Mouse (Mus musculus) natural killer cell, adult 2 months (primary cell): ENCODE measurements at regions not wholly inside any gene's neighbourhood (a gene's known extent, or its start where the extent isn't known, plus 50 kb on each side); places are given as distances from the start of the nearest gene placed in this dataset.

Experiments
- DNase-seq, 2 experiments: peaks; one replicate each; pipeline ENCODE4 v3.0.0; 2022; ENCODE audit warnings: low spot score in 2 of 2

DNA sequence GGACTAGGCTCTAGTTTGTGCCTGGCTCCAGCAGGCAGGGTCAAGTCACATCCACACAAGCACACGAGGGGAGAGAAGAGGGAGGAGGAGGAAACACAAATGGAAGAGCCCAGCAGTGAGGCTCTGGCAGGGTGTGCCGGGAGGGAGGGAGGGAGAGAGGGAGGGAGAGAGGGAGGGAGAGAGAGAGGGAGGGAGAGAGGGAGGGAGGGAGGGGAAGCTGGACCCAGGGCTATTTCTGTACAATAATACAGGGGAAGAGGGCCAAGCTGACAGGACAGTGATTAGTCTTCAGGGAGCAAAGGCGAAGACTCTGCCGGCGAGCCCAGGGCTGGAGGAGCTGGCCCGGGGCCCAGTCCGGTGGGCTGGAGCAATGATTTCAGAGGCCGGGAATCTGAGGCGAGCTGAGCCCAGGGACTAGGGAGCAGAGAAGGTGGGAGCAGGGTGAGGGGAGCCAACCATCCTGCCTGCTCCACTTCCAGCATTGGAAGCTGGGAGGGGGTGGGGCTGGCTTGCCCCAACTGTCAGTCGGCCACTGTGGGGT, 155.6 kb downstream of the Efnb1 start:
- no peak for DNase-seq

DNA sequence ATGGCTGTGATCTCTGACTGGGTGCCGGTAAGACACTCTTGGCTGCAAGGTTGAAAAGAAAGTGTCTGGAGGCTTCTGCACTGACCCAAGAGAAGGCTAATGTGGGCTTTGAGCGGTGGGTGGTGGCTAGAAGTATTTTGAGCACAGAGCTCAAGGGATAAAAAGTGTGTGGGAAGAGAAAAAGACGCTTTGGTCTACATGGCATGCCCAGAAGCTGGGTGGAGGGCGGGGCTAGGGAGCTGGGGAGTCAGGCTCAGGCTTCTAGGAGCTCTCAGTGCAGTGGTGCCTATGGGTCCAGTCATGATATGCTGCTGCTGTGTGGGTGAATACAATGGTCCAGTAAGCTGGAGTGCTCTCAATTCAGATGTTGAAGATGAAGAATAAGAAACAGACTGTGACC, 152.1 kb downstream of the Efnb1 start:
- no peak for DNase-seq

DNA sequence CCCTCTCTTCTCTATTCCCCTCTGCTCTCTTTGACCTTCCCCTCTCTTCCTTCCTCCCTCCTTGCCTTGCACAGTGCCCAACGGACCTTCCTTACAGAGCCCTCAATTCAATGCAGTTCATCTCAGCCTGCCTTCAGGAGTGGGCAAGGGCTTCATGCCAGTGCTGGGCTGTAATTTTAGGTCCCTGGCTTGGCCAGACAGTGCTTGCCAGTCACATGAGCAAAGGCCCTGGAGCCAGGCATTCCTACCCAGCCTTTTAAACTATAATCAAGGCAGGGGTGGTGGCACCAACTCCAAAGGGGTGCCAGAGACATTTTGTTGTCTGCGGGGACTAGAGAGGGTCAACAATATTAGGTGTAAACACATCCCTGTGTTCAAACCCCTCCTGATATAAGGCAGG, 150.9 kb downstream of the Efnb1 start:
- DNase-seq: no peak

DNA sequence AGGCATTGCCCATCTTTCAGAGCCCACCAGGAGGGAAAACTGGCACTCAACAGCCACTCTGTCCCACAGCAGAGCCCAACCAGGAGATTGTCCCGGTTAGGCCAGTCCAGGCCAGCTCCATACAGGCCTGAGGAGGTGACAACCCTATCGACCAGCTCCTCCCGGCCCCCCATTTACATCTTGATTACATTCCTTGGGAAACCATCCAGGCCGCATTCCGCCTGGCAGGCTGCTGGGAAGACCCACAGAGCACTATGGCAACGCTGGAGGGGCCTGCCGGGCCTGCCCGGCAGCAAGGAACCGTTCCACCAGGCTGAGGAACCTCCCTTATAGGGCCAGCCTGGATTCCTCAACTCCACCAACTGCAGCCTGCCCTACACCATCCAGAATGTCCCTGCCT, 149.7 kb downstream of the Efnb1 start:
- DNase-seq: no peak

DNA sequence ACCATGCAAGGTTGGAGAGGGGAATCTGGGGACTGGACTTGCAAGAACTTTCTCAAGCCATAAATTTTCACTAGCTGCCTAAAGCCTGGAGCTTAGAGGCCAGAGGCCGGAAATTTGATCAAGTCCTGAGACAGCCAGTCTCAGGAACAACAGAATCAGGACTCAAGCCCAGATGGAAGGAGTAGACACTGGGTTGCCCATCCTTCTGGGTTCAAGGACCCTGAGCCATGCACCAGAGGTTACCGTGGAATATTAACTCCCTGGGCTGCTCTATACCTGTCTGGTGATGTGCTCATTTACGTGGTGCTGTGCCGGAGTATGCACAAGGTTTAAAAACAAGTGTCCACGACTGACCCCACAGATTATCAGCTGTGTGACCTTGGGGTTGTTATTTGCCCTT, 145.1 kb downstream of the Efnb1 start:
- DNase-seq: no peak

DNA sequence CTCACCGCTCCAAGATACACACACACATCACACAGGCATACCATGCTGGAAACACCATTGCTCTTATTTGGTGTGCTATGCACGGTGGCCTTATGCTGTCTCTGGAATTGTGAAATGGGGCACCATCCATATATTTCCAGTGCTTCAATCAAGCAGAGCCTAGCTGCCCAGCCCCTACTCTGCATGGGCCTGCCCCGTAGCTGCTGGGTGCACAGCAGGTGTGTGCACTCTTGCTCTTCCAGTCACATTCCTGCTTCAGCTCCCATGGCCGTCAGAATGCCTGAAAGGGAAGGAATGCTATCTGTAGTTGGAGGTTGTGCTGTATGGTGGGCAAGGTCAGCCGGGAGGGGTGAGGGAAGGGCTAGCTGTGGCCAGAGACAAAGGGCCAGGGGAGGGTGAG, 144.6 kb downstream of the Efnb1 start:
- no peak for DNase-seq

DNA sequence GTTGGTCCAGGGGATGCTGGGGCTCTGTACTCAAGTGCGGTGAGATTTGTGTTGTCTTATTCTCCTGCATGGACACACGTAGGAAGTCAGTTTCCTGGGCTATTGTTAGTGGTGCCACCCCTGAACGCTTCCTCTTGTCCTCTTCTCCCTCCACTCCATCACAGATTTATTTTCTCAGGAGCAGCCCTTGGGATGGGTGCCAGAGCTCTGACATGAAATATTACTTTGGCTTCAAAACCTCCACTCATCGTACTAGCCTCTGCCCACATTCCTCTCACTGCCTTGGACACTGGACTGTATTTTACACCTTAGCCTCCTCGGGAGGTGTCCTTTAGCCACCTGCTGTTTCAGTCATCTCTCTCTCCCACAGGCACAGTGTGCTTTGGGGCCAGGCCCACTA, 139.6 kb downstream of the Efnb1 start:
- DNase-seq: no peak

DNA sequence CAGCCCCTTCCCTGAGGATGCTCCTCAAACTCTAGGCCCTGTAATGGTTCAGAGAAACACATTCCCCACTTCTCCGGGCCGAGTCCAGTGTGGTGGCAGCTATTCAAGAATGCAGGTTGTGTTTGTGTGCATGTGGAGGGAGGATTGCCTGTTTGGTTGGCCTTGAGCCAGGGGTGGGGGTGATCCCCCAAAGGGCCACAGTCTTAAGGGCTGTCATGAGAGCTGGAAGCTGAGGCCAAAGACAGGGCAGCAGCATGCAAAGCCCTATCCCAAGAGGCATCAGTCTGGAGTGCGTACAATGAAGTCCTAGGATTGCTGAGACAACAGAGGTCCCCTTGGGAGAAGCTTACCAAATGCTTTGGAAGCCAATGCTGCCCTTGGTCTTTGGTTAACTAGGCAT, 136.0 kb downstream of the Efnb1 start:
- no peak for DNase-seq

DNA sequence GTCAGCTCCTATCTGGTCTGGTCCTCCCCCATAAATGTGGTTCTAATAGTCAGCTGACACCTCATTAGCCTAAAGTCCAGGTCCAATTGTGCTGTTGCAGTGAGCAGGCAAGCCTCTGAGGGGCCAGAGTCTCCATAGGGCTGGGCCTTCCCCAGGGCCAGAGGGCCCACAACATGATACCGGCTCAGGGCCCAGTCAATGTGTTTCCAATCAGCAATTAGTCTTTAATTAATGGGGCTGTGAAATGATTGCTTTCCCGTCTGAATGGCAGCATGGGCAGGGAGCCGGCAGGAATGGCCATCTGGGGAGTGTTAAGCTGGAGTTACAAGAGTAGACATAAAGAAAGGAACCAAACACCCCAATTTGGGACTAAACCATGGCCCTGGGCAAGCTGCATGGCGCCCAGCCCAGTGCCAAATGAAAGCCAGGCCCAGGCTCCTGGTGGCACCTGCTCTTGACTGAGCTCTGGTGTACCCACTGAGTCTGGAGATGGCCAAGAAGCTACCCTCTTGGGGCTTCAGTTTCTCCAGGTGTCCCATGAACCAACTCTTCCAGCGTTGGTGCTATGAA, 113.2 kb downstream of the Efnb1 start:
- no peak for DNase-seq

DNA sequence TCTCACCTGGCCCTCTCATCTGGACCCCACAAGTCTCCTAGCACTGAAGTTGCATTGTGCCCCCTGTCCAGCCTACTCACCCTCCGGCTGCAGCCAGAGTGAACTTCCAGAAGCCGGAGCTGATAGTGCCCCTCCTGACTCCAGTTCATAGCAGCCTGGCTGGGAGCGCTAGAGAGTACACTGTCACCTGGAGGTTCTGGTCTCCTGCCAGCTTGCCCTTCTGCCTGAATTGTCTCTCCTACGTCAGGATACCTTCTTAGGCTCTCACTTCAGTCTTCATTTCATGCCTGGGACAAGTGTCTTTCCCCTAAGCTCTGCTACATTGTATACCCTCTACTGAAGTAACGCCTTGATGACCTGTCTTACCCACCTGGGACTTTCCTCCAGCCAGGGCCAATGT, 112.3 kb downstream of the Efnb1 start:
- no peak for DNase-seq

DNA sequence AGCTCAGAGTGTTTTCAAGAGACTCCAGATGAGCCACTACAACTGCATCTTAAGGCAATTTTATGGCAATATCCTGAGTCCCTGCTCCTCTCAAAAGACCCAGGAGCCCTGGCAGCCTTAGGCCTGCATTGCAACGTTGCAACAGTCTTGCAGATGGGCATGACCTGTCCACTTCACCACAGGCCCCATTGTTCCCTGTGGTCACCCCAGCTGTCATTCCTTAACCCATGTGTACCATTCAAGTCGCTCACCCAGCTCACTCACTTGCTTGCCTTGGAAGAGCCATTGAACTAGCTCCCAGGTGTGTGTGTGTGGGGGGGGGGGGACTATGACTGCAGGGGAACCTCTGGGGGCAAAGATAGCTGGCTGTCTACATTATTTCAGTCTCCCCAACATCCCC, 110.8 kb downstream of the Efnb1 start:
- no peak for DNase-seq

DNA sequence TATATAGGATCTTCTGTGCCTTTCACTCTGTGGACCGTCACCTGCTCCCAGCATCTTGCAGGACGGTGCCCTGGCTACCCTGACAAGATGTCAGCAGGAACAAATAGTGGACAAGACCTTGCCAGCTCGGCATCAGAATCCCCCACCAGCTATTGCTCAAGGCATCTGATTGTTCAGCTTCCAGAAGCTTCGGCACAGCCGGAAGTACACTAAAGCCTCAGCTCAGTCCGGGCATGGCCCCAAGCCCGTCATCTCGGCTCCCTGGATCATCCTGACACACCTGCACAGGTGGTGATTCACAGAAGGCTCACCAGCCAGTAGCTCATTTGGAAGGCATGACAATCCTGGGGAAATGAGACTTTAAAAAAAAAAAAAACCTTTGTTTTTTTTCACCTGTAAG, 110.1 kb downstream of the Efnb1 start:
- no peak for DNase-seq

DNA sequence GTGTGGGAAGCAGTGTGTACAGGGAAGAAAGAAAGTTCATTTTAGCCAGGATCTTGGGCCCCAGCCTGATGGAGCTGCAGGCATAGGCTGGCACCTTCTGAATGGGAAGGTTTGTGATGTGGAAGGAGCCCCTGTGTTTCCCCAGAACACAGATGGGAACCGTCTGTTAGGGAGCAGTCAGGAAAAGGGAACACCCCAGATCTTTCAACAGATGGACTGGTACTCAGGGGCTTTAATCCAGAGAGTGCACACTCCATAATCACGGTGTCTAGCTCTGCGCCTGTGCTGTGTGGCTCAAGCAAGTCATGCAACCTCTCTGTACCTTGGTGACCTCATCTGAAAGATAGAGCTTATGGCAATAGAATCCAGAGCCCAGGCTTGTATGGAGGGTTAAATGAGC, 109.6 kb downstream of the Efnb1 start:
- no peak for DNase-seq

DNA sequence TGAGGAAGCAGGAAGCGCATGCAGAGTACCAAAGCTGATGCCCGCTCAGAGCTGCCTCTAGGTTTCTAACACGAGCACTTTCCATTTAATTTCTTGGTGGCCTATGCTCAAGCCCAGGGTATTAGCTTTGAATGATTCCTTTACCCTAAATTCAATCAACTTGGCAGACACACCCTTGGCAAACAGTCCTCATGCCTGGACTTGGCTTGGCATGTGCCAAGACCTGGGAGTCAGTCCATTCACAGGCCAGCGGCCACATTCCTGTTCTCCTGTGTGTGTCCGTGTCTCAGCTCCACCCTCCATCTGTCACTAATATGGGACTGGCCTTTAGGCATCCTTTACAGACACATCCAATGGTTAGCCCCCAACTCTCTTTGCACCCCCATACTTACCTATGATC, 107.3 kb downstream of the Efnb1 start:
- DNase-seq: no peak

DNA sequence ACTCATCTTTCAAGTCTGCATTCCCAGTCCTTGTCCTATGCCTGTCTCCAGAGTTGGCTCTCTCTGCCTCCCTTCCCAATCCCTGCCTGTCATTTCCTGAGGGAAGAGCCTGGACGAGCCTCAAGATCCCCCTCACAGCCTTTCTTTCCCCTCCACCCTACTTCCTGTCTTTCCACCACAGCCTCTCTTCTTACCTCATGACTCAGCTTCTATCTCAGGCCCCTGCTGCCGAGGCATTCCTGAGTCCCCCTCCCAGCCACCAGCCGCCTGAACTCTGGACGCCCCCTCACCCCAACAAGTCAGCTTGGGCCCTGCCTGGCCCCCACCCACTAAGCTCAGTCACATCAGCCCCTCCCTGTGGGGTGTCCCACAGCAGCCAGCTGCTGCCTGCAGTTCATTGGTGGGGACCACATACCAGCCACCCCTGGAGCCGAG, 105.8 kb downstream of the Efnb1 start:
- no peak for DNase-seq

DNA sequence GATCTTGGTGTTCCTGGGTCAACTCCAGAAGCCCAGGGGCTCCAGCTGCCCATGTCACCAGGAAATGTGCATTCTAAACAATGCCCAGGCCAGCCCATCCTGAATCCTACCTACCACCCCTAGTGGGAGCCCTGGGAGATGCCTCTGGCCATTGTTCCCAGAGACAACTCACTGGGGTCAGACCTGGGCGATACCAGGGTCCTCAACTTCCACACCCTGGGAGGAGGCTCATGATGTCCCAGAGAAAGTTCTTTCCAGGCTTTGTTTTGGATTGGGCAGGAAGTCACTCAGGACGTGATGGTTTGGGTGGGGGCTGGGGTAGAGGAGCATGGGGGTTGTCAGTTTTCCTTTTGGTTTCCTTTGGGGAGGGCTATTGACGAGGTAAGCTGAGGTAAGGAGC, 97.1 kb downstream of the Efnb1 start:
- DNase-seq: no peak

DNA sequence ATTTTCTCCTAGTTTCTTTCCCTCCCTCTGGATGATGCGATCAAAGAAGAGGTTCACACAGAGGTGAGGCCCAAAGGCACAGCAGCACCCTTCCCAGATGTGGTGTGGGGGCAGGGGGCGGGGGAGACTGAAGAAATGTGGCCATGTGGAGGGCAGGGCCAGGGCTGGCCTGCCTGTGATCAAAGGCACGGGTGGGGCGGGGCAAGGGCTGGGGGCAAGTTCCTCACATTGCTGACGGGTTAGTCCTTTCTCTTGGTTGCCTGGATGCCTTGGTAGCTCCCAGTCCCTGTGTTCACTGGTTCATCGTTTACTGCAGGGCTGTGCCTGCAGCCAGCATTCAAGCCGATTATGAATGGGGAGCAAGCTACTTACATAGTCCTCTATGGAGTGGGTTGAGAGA, 96.4 kb downstream of the Efnb1 start:
- DNase-seq: no peak

DNA sequence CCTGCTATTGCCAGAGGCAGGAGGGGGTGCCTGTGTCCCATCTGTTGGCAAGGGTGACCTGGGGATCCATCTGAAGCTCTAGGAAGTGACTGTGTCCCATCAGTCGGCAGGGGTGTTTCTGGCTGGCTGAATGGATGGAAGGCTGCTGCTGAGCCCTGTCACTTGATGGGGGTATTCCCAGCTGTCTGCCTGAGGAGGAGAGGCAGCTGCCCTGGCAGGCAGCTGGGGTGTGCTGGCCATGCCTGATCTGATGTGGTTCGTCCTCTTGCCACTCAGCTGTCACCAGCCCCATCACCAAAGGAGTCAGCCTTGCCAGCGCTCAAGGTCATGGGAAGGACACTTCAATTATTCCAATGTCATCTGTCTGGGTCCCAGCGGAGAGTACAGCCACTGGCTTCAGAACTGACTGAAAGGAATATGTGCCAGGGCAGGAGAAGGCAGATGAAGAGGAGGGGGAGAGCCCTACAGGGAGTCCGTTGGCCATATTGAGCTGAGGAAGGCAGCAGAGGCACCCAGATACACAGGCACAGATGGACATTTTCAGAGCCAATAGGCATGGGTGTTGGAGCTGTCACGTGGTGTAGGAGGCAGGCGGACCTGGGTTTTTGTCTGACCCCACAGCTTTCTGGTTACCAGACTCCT, 89.3 kb downstream of the Efnb1 start:
- no peak for DNase-seq

DNA sequence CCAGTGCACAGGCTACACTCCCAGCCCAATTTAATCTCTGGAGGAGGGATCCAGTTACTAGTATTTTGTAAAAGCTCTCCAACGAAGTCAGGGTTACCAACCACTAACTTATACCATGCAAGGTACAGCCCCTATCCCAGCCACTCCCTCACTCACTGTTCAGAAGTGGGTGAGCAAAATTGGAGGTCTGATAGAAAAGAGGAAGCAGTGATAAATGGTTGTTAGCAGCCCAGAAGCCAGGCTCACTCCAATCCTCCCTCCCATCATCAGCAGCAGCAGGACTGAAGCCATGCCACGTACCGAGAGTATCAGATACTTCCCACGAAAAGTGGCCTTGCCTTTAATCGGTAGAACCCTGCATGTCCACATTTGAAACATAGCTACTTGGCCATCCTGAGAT, 86.1 kb downstream of the Efnb1 start:
- DNase-seq: no peak

DNA sequence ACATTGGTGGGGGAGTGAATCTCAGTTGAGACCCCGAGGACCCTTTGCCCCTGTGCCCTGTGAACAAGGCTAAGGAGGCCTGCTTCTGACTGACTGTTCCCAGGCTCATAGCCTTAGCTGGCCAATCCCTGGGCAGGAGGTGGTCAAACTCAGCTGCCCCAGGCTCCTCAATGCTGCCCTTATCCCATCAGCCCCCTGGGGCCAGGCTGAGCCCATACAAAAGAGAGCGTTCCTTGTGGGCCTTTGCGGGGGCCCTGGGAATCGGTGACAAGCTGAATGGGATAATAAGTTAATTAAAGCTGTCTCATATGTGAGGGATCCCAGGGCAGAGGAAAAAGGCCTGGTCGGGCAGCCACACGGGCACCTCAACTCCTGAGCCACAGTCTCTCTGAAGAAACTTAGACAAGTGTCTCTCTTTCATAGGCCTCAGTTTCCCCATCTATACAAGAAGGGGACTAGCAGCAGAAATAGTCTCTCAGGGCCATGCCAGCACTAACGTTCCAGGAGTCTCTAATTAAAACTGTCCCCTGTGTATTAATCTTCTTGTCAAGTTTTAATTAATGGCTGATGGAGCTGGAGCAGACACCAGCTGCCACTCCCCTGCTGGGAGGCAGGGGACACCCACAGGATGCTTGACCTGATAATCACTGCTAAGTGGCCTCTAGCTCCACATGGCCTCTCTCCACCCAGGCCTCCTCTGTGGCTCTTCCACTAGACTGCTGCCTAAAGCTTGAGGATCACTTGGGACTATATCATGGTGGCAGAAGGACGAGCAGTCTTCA, 84.9 kb downstream of the Efnb1 start:
- DNase-seq: no peak

DNA sequence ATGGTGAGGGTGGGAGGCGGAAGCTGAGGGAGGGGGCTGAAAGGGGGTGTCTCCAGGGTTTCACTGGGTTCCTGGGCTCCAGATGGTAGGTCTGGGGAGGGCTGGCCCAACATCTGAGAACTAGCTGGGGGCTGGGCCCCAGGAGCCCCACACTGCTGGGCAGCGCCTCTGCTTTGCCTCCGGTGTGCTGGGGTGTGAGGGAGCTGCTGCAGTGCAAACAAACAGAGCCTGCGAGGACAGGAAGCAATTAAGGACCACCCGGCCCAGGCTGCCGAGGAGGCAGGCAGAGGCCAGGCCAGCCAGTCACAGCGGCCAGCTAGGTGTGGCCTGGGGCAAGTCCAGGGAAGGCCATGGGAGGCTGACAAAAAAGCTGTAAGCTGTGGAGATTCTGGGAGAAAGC, 82.3 kb downstream of the Efnb1 start:
- DNase-seq: no peak

DNA sequence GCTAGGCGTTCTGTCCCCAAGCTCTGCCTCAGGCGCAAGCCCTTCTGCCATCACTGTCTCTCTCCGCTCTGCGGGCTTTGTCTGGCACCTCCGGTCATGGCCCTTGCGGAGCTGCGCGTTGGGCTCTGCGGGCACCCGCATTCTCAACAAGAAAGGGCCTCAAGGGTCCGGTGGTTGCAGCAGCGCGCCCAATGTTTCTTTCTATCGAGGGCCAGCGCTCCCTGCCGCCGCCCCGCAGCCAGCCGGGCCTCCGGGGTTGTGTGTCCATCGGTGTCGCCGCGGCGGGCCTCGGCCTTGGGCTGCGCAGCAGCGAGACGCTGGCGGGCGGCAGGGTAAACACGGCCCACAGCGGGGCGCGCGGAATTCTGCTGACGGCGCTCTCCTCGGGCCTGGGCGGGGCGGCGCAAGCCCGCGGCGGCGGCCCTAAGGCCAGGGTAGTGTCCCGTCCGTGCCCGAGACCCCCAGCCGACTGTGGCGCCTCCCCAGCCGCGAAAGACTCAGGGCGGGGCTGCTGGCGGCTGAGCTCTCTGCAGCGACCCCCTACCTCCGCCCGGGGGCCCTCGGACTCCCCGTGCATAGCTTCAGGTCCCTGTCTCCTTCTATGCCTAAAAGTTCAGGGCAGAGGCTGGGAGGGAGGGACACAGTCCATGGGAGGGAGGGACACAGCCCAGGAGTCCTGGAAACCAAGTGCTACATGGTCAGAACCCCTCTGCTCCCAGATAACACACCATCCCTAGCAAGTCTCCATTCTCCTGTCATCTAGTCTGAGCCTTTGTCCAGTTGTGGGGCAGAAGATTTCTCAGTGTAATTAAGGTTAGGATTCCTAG, 80.9 kb downstream of the Efnb1 start:
- DNase-seq: no peak
